Mouse (Mus musculus) mesoderm, embryonic 11.5 days (tissue): Measurements from ENCODE around the gene Ets2.

Source experiments
- DNase-seq: peaks from one replicate; pipeline ENCODE4 v3.0.0-alpha.2; 2012; ENCODE audit warnings: low read depth, low spot score

Gene Ets2

GRCm38 (mm10) chr16:95767246-95767645 lies 65.4 kb downstream of the Ets2 start:
- DNase-seq: no peak

DNA sequence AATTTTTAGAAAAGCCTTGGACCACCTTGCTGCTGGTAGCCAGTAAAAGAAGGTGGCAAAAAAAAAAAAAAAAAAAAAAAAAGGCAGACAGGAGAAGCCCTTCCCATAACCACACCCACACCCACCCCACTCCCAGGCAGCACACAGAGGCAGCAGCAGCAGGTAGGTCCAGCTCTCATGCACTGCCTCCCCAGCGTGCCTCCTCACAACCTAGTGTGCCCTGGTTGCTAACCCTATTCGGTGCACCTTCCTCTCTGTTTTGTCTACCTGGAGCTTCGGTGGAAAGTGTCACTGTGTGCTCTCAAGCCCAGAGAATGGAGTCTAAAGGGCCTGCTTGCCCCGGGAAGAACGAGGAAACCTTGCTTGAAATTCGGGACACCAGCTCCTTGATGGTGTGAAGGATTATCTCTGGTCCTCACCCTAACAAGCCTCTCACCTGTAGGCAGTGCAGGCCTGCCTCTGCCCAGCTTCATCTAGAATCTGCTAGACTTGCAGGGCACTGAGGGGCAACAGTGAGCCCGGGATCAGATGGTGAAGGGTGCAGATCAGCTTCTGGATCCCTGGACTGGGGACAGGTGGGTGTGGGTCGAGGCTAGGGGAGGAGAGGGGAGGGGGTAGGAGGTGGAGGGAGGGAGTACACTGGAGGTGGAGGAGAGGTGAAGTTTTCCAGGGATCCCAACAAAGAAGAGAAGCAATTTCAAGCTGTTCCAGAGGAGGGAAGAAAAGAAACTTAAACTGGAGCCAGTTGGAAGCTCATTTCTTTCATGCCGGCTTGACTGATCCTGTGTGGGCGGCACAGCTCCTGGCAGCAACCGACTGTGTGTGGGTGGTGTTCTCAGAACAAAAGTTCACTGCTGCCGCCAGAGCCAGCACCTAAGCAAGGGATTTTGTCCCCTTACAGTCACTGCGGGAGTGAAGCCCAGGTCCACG lies 67.5 kb downstream of the Ets2 start:
- DNase-seq: no peak

DNA sequence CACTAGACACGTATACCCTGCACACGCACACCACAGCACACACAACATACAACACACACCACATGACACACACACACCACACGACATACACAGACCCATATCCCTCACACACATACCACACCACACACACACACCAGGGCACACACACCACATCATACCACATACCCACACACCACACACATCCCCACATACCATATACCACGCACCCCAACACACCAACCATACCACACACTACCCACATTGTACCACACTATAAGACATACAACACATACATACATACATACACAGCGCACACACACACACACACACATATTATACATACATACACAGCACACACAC lies 68.1 kb downstream of the Ets2 start:
- no peak for DNase-seq

DNA sequence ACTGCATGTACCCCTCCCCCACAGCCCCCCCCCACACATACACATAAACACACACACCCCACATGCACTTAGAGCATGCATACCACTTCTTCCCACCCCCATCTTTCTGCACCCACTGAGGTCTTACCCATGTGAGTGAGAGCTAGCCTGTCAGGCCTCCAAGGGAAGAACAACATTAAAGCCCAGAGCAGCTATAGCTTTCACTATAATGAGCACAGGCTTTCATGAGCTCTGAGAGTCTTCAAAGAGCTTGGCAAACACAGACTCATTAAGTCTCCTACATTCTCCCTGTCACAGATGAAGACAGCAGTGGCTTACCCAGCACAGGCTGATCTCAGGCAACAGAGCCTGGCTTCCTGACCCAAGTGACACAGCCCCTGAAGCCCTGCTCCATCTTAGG lies 68.5 kb downstream of the Ets2 start:
- no peak for DNase-seq
